Mouse (Mus musculus) limb, embryonic 13.5 days (tissue): Measurements from ENCODE around the gene Vat1l. TPM values are rescaled to one million over a fixed set of nuclear protein-coding genes. Genes with fewer than 3 reads are reported as not detected.

Source experiments
- ATAC-seq: fragments of 200-750 bp; cut with Nextera tagmentation; 2 replicates; pipeline ENCODE4 v1.8.0; 2017; ENCODE audit warnings: low read depth, moderate number of reproducible peaks, moderate TSS enrichment; ENCODE audit not compliant: low FRiP score
- H3K27ac ChIP-seq: fragments of 300-500 bp; sonication (generic); 2 replicates; pipeline ENCODE4 v1.5.1; 2015; ENCODE audit warnings: inconsistent platforms, mild to moderate bottlenecking, moderate library complexity
- H3K27me3 ChIP-seq: fragments of 300-500 bp; sonication (generic); 2 replicates; pipeline ENCODE4 v1.6.1; 2015; ENCODE audit warnings: mild to moderate bottlenecking, inconsistent platforms
- H3K36me3 ChIP-seq: fragments of 300-500 bp; sonication (generic); 2 replicates; pipeline ENCODE4 v1.6.1; 2015; ENCODE audit warnings: inconsistent platforms, mild to moderate bottlenecking, moderate library complexity
- H3K4me1 ChIP-seq: fragments of 300-500 bp; sonication (generic); 2 replicates; pipeline ENCODE4 v1.6.1; 2015; ENCODE audit warnings: inconsistent platforms
- H3K4me2 ChIP-seq: fragments of 300-500 bp; sonication (generic); replicated peaks from 2 replicates; pipeline ENCODE4 v1.6.1; 2015; ENCODE audit warnings: inconsistent platforms, mild to moderate bottlenecking, moderate library complexity
- H3K4me3 ChIP-seq: fragments of 300-500 bp; sonication (generic); 2 replicates; pipeline ENCODE4 v1.5.1; 2015; ENCODE audit warnings: moderate library complexity, mild to moderate bottlenecking, inconsistent platforms
- H3K9ac ChIP-seq: fragments of 300-500 bp; sonication (generic); 2 replicates; pipeline ENCODE4 v1.6.1; 2015; ENCODE audit warnings: mild to moderate bottlenecking, inconsistent platforms
- H3K9me3 ChIP-seq: fragments of 300-500 bp; sonication (generic); 2 replicates; pipeline ENCODE4 v1.6.1; 2016; ENCODE audit warnings: inconsistent platforms
- WGBS: fragments of 180-500 bp; shearing (Covaris S2); methylation state at CpG from one replicate; pipeline ENCODE4 v1.1.7; 2015; 5-methylcytosine and 5-hydroxymethylcytosine counted together
- polyA plus RNA-seq: library from polyadenylated mRNA; unstranded; fragments of >200 nt; fragmentation: Nextera tagmentation; extraction: Ambion mirVana; gene quantifications from 2 replicates; pipeline ENCODE4 v1.2.1, GENCODE M21; 2015

Vat1l gene
- polyA plus RNA-seq, 1 experiment from 2014 or later, result 4.6 TPM

- Histone ChIP-seq H3K9me3 (no peaks in the 10 kb centered on the region), H3K36me3 (no peaks in the 10 kb centered on the region), H3K27ac (no peak overlapping the region), H3K9ac (no peak overlapping the region), H3K27me3 (no peaks in the 10 kb centered on the region), H3K4me3 (no peak overlapping the region), H3K4me2 (no peak overlapping the region), H3K4me1 (no peaks in the 10 kb centered on the region)
- no peak for ATAC-seq
- 85% methylated on average over 2 of the region's 2 CpGs for WGBS
These were observed 16.6 kb downstream of the Vat1l start for GRCm38 (mm10) chr8:114222001-114222400.

DNA sequence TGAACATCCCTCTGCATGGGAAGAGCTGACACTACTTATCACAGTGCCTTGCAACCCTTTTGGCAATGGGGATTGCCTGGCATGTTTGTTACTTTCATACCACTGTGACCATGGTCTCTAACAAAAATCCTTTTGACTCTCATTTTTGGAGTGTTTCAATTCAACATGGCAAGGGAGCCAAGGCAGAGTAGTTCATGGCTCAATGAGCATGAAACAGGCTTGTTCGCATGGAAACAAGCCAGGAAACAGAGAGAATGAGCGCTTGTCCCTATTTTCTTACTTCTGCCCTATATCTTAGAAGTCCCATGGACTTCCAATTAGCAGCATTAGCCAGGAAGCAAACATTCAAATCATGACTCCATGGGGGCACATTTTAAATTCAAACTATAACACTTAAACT lies 18.6 kb downstream of the Vat1l start:
- Histone ChIP-seq H3K9ac (no peak overlapping the region), H3K4me1 (0 out of 2 replicates have a peak, but pooled peaks cover 3% of the 10 kb centered on the region), H3K36me3 (no peaks in the 10 kb centered on the region), H3K27ac (no peak overlapping the region), H3K4me2 (no peak overlapping the region), H3K27me3 (no peaks in the 10 kb centered on the region), H3K9me3 (no peaks in the 10 kb centered on the region), H3K4me3 (no peak overlapping the region)
- 91% methylated on average over 2 of the region's 2 CpGs for WGBS
- ATAC-seq, result no peak

DNA sequence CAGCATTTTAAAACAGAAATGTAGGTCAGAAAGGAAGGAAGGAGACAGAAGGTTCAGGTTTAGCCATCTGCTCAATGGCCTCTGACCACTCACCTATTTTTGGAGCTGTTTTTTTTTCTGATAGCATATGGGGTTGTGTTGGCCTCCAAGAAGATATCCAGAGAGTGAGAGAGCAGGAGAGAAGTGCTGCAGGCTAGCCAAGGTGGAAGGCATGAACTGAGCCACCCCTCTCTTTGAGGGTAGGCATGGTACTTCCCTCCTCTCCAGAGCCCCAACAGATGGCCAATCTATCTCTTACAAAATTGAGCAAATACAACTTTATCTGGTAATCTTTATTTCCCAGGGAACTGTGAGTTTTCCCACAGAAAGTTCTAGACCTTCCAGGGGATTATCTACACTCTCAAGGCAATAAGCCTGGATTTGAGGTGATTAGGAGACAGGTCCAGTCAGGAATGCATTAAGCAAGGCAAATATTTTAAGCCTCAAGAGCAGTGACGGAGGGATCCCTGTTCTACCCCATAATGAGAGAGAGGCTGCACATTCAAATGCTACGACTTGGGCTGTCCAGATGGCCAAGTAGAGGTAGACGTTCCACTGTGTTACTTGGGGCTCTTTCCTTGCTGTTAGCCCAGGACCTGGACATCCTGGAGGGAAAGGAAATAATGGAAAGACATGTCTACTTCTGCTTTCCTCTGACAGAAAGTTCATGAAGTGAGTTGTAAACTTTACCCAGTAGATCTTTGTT lies 46.1 kb downstream of the Vat1l start:
- WGBS, result 72% methylated on average over 3 of the region's 3 CpGs
- Histone ChIP-seq H3K9me3 (no peaks in the 10 kb centered on the region), H3K4me3 (no peak overlapping the region), H3K4me1 (no peaks in the 10 kb centered on the region), H3K27ac (no peak overlapping the region), H3K9ac (no peak overlapping the region), H3K27me3 (no peaks in the 10 kb centered on the region), H3K36me3 (no peaks in the 10 kb centered on the region), H3K4me2 (no peak overlapping the region)
- no peak for ATAC-seq

DNA sequence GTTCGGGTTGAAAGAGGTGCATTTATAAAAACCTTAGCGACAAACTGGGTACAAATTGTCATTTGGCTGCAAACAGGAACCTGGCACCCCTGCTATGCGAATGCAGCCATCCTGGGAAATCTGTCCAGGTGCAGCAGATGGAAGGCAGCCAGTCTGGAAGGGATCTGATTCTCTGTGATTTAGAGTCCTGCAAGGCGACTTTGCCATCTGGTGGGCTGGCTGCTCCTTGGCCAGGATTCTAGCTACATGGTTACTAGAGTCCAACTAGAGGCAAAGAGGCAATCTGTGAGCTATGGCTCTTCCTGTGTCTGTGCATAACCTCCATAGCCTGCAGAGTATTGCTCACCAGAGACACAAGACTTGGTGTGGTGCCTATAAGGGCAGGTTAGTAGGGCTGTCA lies 53.3 kb downstream of the Vat1l start:
- no peak overlapping the region for H3K4me2 ChIP-seq
- WGBS, result 61% methylated on average over 4 of the region's 4 CpGs

DNA sequence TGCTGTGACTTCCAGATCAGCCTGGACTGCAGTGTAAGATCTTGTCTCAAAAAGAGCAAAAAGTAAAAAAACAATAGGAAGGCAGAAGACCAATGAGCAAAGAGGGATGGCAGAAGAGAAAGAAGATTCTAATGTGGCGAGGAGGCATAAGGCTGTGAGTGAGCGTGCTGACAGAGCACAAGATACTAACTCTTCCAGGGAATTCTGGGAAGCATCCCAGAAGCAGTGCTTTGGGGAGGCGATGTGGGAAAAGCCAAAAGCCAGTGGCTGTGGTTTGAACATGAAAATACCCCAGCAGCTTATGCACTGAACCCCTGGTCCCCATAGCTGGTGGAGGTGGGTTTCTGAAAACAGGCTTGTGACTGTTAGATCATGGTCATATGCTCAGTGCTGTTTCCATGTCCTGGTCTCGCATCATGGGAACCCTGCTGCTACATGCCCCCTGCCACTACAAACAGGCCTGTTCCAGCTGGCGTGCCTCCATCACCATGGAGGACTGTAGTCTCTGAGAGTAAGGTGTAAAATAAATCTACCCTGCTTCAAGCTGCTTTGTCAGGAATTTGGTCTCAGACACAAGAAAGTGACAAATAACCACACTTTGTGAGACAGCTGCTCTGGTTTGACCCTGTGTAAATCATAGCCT lies 54.4 kb downstream of the Vat1l start:
- Histone ChIP-seq H3K9me3 (no peaks in the 10 kb centered on the region), H3K4me3 (no peak overlapping the region), H3K9ac (no peak overlapping the region), H3K4me1 (peaks cover 7% of the 10 kb centered on the region), H3K36me3 (no peaks in the 10 kb centered on the region), H3K27ac (no peak overlapping the region), H3K27me3 (no peaks in the 10 kb centered on the region), H3K4me2 (no peak overlapping the region)
- 71% methylated on average over 5 of the region's 5 CpGs for WGBS
- no peak for ATAC-seq

More for the DNA sequence above, 53.3 kb downstream of the Vat1l start:
- ATAC-seq, result no peak
- Histone ChIP-seq H3K27ac (no peak overlapping the region), H3K4me1 (peaks cover 7% of the 10 kb centered on the region), H3K4me3 (no peak overlapping the region), H3K9ac (no peak overlapping the region), H3K27me3 (no peaks in the 10 kb centered on the region), H3K9me3 (no peaks in the 10 kb centered on the region), H3K36me3 (no peaks in the 10 kb centered on the region)

- no peak overlapping the region for H3K9ac ChIP-seq
- no peaks in the 10 kb centered on the region for H3K9me3 ChIP-seq
- no peak for ATAC-seq
- H3K4me1 ChIP-seq, result peaks cover 7% of the 10 kb centered on the region
- H3K4me3 ChIP-seq, result no peak overlapping the region
- H3K36me3 ChIP-seq, result no peaks in the 10 kb centered on the region
- no peak overlapping the region for H3K4me2 ChIP-seq
- no peaks in the 10 kb centered on the region for H3K27me3 ChIP-seq
- WGBS, result 69% methylated on average over 2 of the region's 2 CpGs
- no peak overlapping the region for H3K27ac ChIP-seq
These were observed 56.9 kb downstream of the Vat1l start for GRCm38 (mm10) chr8:114262331-114262730.

- Histone ChIP-seq H3K4me1 (no peaks in the 10 kb centered on the region), H3K9ac (no peak overlapping the region), H3K27ac (no peak overlapping the region), H3K9me3 (no peaks in the 10 kb centered on the region), H3K4me2 (no peak overlapping the region), H3K27me3 (no peaks in the 10 kb centered on the region), H3K36me3 (no peaks in the 10 kb centered on the region), H3K4me3 (no peak overlapping the region)
- 71% methylated on average over 8 of the region's 8 CpGs for WGBS
- ATAC-seq, result no peak
These were observed 69.1 kb downstream of the Vat1l start for GRCm38 (mm10) chr8:114274558-114274957.

- Histone ChIP-seq H3K27ac (no peak overlapping the region), H3K9me3 (no peaks in the 10 kb centered on the region), H3K9ac (no peak overlapping the region), H3K36me3 (no peaks in the 10 kb centered on the region), H3K4me3 (no peak overlapping the region), H3K4me1 (no peaks in the 10 kb centered on the region), H3K4me2 (no peak overlapping the region), H3K27me3 (no peaks in the 10 kb centered on the region)
- ATAC-seq, result no peak
- WGBS, result 61% methylated on average over 1 of the region's 1 CpGs
These were observed 75.7 kb downstream of the Vat1l start for GRCm38 (mm10) chr8:114281101-114281500.

DNA sequence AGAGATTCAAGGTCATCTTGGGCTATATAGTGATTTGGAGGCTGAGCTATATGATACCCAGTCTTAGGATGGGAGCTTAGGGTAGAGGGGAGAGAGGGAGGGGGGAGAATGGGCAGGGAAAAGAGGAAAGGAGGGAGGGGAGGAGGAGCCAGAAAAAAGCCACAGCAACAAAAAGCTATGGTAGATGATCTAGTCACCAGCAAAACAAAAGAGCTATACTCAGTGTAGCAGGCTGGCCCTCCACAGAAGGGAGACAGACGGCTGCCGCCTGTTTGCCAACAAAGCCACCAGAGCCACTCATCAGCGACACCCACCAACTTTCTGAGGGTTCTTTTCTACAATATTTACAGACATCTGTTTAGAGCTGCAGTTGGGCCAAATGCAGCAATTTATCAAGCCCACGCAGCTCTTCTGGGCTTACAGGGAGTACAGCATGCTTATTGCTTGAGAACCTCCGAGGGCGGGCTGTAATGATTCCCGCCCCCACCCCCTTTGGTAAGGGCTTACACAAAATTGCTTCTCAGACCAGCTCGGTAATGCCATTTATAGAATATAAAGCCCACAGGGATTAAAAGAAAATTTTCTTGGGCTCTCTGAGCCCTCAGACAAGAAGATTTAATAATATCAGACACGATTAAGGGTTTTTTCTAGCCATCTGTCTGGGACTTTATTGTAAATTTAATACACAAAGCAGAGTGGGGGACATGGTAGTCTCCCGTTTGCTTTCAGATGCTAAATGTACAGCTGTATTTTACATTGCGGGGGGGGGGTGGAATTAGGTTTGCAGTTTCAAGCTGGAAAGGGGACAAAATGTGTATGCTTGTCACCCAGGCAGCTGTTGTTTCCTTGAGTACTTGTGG lies 89.7 kb downstream of the Vat1l start:
- Histone ChIP-seq H3K4me3 (no peak overlapping the region), H3K36me3 (no peaks in the 10 kb centered on the region), H3K4me1 (peaks cover 14% of the 10 kb centered on the region), H3K27me3 (no peaks in the 10 kb centered on the region), H3K27ac (no peak overlapping the region), H3K9me3 (no peaks in the 10 kb centered on the region), H3K9ac (no peak overlapping the region), H3K4me2 (no peak overlapping the region)
- 48% methylated on average over 11 of the region's 11 CpGs for WGBS
- ATAC-seq, result peak; percentile 80

DNA sequence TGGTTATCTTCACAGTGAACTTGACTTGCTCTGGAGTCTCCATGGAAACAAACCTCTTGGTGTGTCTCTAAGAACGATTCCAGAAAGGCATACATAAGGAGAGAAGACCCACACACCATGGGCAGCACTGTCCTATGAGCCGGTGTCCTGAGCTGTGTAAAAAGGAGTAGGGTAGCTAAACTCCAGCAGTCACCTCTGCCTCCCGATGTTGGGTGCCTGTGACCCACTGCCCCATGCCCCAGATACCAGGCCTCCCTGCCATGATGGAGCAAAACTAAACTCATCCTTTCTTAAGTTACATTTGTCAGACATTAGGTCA lies 90.3 kb downstream of the Vat1l start:
- Histone ChIP-seq H3K4me2 (no peak overlapping the region), H3K4me1 (peaks cover 14% of the 10 kb centered on the region), H3K9ac (no peak overlapping the region), H3K27me3 (no peaks in the 10 kb centered on the region), H3K4me3 (no peak overlapping the region), H3K27ac (no peak overlapping the region), H3K36me3 (no peaks in the 10 kb centered on the region), H3K9me3 (no peaks in the 10 kb centered on the region)
- no peak for ATAC-seq
- WGBS, result 63% methylated on average over 3 of the region's 3 CpGs

DNA sequence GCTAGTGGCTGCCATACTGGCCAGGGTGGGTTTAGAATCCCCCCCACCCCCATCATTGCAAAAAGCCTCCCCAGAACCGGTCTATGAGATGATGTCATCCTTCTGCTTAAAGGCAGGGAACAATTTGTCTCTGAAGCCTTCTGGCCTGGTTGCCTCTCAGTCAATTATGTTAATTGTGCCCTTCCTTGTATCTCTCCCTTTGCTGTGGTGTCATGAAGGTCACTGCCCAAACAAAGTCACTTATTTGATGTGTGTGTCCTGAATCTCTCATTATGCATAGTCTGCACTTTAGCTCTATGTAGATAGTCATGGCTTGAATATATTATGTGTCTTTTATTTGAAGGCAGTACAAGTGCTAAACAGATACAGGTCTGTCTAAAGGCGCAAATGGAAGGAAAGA lies 92.8 kb downstream of the Vat1l start:
- H3K4me1 ChIP-seq, result peaks cover 14% of the 10 kb centered on the region
- ATAC-seq, result no peak
- H3K27me3 ChIP-seq, result no peaks in the 10 kb centered on the region
- H3K9ac ChIP-seq, result no peak overlapping the region
- 53% methylated on average over 2 of the region's 2 CpGs for WGBS
- no peak overlapping the region for H3K27ac ChIP-seq
- H3K9me3 ChIP-seq, result no peaks in the 10 kb centered on the region
- H3K36me3 ChIP-seq, result no peaks in the 10 kb centered on the region
- no peak overlapping the region for H3K4me3 ChIP-seq
- no peak overlapping the region for H3K4me2 ChIP-seq

DNA sequence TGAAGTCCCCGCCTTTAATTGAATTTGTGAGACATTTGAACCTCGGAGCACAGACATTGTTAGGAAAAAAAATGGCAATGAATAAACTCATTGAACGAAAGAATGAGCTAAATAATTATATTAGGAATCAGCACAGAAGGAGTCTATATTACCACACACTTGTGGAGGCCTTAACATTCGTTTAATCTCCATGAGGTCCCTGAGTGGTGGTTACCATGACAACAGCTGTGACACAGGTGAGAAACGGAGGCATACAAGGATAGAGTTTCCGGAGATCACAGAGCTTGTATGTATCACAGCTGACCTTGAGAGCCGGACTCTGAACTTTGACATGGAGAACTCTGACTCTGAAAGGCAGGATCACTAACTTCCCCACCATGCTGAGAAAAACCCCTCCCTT lies 94.7 kb downstream of the Vat1l start:
- H3K4me1 ChIP-seq, result peaks cover 8% of the 10 kb centered on the region
- no peaks in the 10 kb centered on the region for H3K9me3 ChIP-seq
- no peak overlapping the region for H3K4me3 ChIP-seq
- 62% methylated on average over 7 of the region's 7 CpGs for WGBS
- no peak for ATAC-seq
- no peak overlapping the region for H3K27ac ChIP-seq
- no peak overlapping the region for H3K4me2 ChIP-seq
- H3K36me3 ChIP-seq, result no peaks in the 10 kb centered on the region
- no peaks in the 10 kb centered on the region for H3K27me3 ChIP-seq
- no peak overlapping the region for H3K9ac ChIP-seq
